In genomic region chrX:50608141-50608540, GRCm38 (mm10) we compare ENCODE assay signal across 6 mouse cellular contexts.
A peak's percentile ranks its signal among the peaks of the same experiment; 100 is the strongest.
DNase-seq lines count a peak whose midpoint lies in the region; TF ChIP-seq lines count a peak whose summit lies in the region.
"Not testable (repeated sequence)": the region's sequence is repeated elsewhere in the genome, so short reads cannot be mapped to it uniquely, and the experiment has no call there.

No protein-coding gene starts in this region.

- not testable (repeated sequence) for H3K9ac ChIP-seq in heart, adult 2 months (ENCODE audit: low read depth, low read length)

- not testable (repeated sequence) for TF ChIP-seq CTCF in heart, adult 2 months (IDR thresholded peaks at IDR 0.05); left cerebral cortex, adult 2 months (IDR thresholded peaks at IDR 0.05)

- not testable (repeated sequence) for TF ChIP-seq POLR2A in heart, adult 2 months (IDR thresholded peaks at IDR 0.05; ENCODE audit: insufficient read depth, low read depth, low read length)

- H3K4me1 ChIP-seq in heart, adult 2 months (ENCODE audit: control insufficient read depth, insufficient read depth, low read length), result not testable (repeated sequence)

- intact Hi-C loops in heart, adult 2 months (cut with DNase I); left cerebral cortex, adult 2 months (cut with DNase I): not testable (repeated sequence)

- H3K27me3 ChIP-seq in heart, adult 2 months (ENCODE audit: control insufficient read depth, insufficient read depth, low read length), result not testable (repeated sequence)

- peak overlapping the region; percentile 29; the same call in 1 of the 2 replicates for H3K4me3 ChIP-seq in heart, adult 2 months
- peak overlapping the region; percentile 14; the same call in 1 of the 2 replicates for H3K4me3 ChIP-seq in left cerebral cortex, adult 2 months

- 72% methylated on average over 6 of the region's 6 CpGs for WGBS in heart, adult 2 months

- not testable (repeated sequence) for H3K79me2 ChIP-seq in heart, adult 2 months (replicated peaks; ENCODE audit: control insufficient read depth, insufficient read depth, low read length)

- H3K27ac ChIP-seq in heart, adult 2 months, result peak overlapping the region; percentile 26; the same call in 1 of the 2 replicates
- peak overlapping the region; percentile 53; the same call in 1 of the 2 replicates for H3K27ac ChIP-seq in left cerebral cortex, adult 2 months

- TF ChIP-seq EP300 in heart, adult 2 months (IDR thresholded peaks at IDR 0.05; ENCODE audit: insufficient read depth, low read depth, low read length), result not testable (repeated sequence)

- H3K36me3 ChIP-seq in heart, adult 2 months (ENCODE audit: control insufficient read depth, insufficient read depth, low read length), result not testable (repeated sequence)

- DNase-seq in CD4-positive, CD25-positive, alpha-beta regulatory T cell, adult 2 months (ENCODE audit: low read depth, low spot score), result peak; percentile 2
- peak in 1 of 2 experiments; percentile 27 for DNase-seq in heart, adult 2 months
- peak; percentile 39 for DNase-seq in heart, postnatal 4 days
- peak; percentile 51 for DNase-seq in kidney, adult 18-20 months
- not testable (repeated sequence) for DNase-seq in left cerebral cortex, adult 2 months (ENCODE audit: extremely low spot score in 1 of 2, low spot score in 2 of 2)
- DNase-seq in lung, postnatal 36 days, result peak; percentile 47
